Mouse (Mus musculus) embryonic fibroblast, embryonic 13.5 days (primary cell): Measurements from ENCODE around the gene Col4a5.

Experiments used
- CTCF ChIP-seq: IDR thresholded peaks from 2 replicates; pipeline ENCODE4 v1.5.1; 2011; ENCODE audit warnings: mild to moderate bottlenecking, control low read depth, low read length, moderate library complexity, borderline replicate concordance; ENCODE audit not compliant: insufficient read depth
- POLR2A ChIP-seq: IDR thresholded peaks from 2 replicates; pipeline ENCODE4 v1.6.1; 2011; ENCODE audit warnings: low read depth, mild to moderate bottlenecking, control low read depth, low read length, moderate library complexity

DNA sequence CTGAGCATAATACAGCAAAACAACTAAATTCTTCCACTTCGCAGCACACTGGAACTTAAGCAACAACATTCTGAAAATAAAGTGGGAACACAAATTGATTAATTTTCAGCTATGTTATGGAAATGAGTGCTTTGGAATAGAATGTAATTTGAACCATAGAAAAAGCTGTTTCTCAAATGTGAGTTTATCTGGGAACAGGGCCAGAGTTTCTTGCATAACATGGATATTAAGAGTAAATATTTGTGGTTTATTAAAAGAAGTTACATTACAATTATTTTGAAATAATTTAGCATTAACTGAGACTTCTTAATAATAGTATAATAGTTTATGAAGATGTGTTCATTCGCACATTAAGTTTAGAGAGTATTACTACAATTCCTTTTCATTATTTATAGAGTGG, 72.3 kb downstream of the Col4a5 start:
- TF ChIP-seq CTCF (no peak), POLR2A (no peak)
